Mouse (Mus musculus) hindbrain, embryonic 11.5 days (tissue): ENCODE measurements at regions not wholly inside any gene's neighbourhood (a gene's known extent, or its start where the extent isn't known, plus 50 kb on each side); places are given as distances from the start of the nearest gene placed in this dataset.

ENCODE experiments used
- ATAC-seq: fragments of 200-750 bp; cut with Nextera tagmentation; 2 replicates; pipeline ENCODE4 v1.8.0; 2017; ENCODE audit warnings: mild to moderate bottlenecking, moderate TSS enrichment, moderate library complexity; ENCODE audit not compliant: low FRiP score
- DNase-seq: peaks from one replicate; pipeline ENCODE4 v3.0.0-alpha.2; 2015; ENCODE audit warnings: low spot score
- H3K27ac ChIP-seq: fragments of 300-500 bp; sonication (generic); 2 replicates; pipeline ENCODE4 v1.5.1; 2014; ENCODE audit warnings: mild to moderate bottlenecking, low read depth, low read length
- H3K27me3 ChIP-seq: fragments of 300-500 bp; sonication (generic); 2 replicates; pipeline ENCODE4 v1.6.1; 2014; ENCODE audit warnings: mild to moderate bottlenecking, low read length, moderate library complexity, mixed read lengths; ENCODE audit not compliant: control insufficient read depth, insufficient read depth
- H3K36me3 ChIP-seq: fragments of 300-500 bp; sonication (generic); 2 replicates; pipeline ENCODE4 v1.6.1; 2014; ENCODE audit warnings: mild to moderate bottlenecking, low read length, moderate library complexity, mixed read lengths; ENCODE audit not compliant: control insufficient read depth, insufficient read depth
- H3K4me1 ChIP-seq: fragments of 300-500 bp; sonication (generic); replicated peaks from 2 replicates; pipeline ENCODE4 v1.6.1; 2014; ENCODE audit warnings: low read length, mixed read lengths; ENCODE audit not compliant: control insufficient read depth, insufficient read depth
- H3K4me2 ChIP-seq: fragments of 300-500 bp; sonication (generic); replicated peaks from 2 replicates; pipeline ENCODE4 v1.6.1; 2014; ENCODE audit warnings: mild to moderate bottlenecking, low read depth, low read length
- H3K4me3 ChIP-seq: fragments of 300-500 bp; sonication (generic); 2 replicates; pipeline ENCODE4 v1.5.1; 2014; ENCODE audit warnings: low read depth, low read length
- H3K9ac ChIP-seq: fragments of 300-500 bp; sonication (generic); 2 replicates; pipeline ENCODE4 v1.6.1; 2014; ENCODE audit warnings: low read depth, low read length
- H3K9me3 ChIP-seq: fragments of 300-500 bp; sonication (generic); 2 replicates; pipeline ENCODE4 v1.6.1; 2016; ENCODE audit warnings: low read length; ENCODE audit not compliant: control insufficient read depth
- WGBS: fragments of 180-500 bp; shearing (Covaris S2); extraction: QIAGEN DNeasy Blood & Tissue Kit; methylation state at CpG from one replicate; pipeline ENCODE4 v1.1.7; 2014; 5-methylcytosine and 5-hydroxymethylcytosine counted together

DNA sequence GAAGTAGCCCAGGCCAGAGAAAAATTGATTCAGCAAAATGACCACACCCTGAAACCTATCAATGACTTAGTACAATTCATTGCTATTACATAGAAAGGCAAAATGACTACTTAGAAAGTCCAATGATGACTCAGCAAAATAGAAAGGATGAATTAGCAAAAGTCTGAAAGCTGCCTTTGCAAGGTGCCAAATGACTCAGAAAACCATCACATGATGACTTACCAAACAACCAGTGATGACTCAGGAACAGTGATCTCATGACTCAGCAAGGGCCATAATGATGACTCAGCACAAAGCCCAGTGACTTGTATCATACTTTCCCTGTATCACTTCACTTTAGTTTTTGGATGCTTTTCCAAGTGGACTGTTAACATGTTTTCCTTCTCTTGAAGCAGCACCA, 535.6 kb upstream of the Camk1g start:
- Histone ChIP-seq H3K27me3 (no peaks in the 10 kb centered on the region), H3K9ac (no peak overlapping the region), H3K4me2 (no peak overlapping the region), H3K27ac (no peak overlapping the region), H3K9me3 (no peaks in the 10 kb centered on the region), H3K36me3 (no peaks in the 10 kb centered on the region), H3K4me3 (no peak overlapping the region), H3K4me1 (no peaks in the 10 kb centered on the region)
- DNase-seq (no peak), ATAC-seq (no peak)

- Histone ChIP-seq H3K4me2 (no peak overlapping the region), H3K4me3 (no peak overlapping the region), H3K27me3 (no peaks in the 10 kb centered on the region), H3K4me1 (no peaks in the 10 kb centered on the region), H3K27ac (no peak overlapping the region), H3K9me3 (no peaks in the 10 kb centered on the region), H3K36me3 (no peaks in the 10 kb centered on the region), H3K9ac (no peak overlapping the region)
- ATAC-seq (no peak), DNase-seq (no peak)
These were observed 524.0 kb upstream of the Camk1g start for GRCm38 (mm10) chr1:193894072-193894471.

DNA sequence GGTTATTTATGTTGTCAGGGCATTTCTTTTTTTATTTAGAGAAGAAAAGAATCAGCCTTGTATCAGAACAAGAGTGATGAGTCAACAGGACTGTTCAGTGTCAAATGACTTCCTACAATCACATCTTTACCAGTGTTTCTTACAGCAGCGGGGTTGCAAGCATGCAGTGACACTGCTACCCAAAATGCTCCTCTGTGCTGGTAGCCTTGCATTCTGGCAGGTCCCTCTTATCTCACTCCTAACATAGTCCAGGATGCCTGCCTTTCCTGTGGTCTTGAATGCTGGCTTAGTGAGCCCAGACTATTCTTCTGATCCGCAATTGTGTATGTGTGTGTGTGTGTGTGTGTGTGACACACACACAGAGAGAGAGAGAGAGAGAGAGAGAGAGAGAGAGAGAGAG, 506.4 kb upstream of the Camk1g start:
- no peaks in the 10 kb centered on the region for H3K27me3 ChIP-seq
- no peaks in the 10 kb centered on the region for H3K4me1 ChIP-seq
- no peak overlapping the region for H3K27ac ChIP-seq
- no peak overlapping the region for H3K4me3 ChIP-seq
- no peaks in the 10 kb centered on the region for H3K9me3 ChIP-seq
- ATAC-seq (no peak), DNase-seq (no peak)
- H3K36me3 ChIP-seq: no peaks in the 10 kb centered on the region
- no peak overlapping the region for H3K9ac ChIP-seq
- 77% methylated on average over 2 of the region's 2 CpGs for WGBS
- no peak overlapping the region for H3K4me2 ChIP-seq

- Histone ChIP-seq H3K36me3 (no peaks in the 10 kb centered on the region), H3K4me1 (no peaks in the 10 kb centered on the region), H3K4me2 (no peak overlapping the region), H3K9ac (no peak overlapping the region), H3K4me3 (no peak overlapping the region), H3K9me3 (no peaks in the 10 kb centered on the region), H3K27me3 (no peaks in the 10 kb centered on the region), H3K27ac (no peak overlapping the region)
- ATAC-seq (no peak), DNase-seq (no peak)
These were observed 506.0 kb upstream of the Camk1g start for GRCm38 (mm10) chr1:193876121-193876520.

GRCm38 (mm10) chr1:193875287-193875686, 505.2 kb upstream of the Camk1g start:
- no peak for DNase-seq
- Histone ChIP-seq H3K9me3 (no peaks in the 10 kb centered on the region), H3K27me3 (no peaks in the 10 kb centered on the region), H3K27ac (no peak overlapping the region), H3K9ac (no peak overlapping the region), H3K36me3 (no peaks in the 10 kb centered on the region), H3K4me3 (no peak overlapping the region), H3K4me2 (no peak overlapping the region), H3K4me1 (no peaks in the 10 kb centered on the region)
- ATAC-seq: no peak
- 87% methylated on average over 3 of the region's 3 CpGs for WGBS

DNA sequence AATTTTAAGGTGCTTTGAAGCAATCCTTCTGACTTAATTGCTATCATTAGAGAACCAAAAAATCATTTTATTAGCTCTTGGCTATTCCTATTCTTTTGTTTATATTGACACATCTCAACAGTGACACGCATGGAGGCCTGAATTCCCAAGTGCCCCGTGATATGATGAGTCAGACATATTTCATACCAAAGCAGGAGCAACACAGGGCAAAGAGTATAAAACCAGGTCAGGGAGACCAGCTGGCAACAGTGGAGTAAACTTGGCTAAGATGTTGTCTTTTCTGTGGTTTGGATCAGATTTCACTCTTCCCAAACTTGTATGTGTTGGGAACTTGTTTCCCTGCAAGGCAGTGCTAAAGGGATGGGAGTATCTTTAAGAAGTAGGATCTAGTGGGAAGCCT, 500.6 kb upstream of the Camk1g start:
- Histone ChIP-seq H3K4me2 (no peak overlapping the region), H3K9me3 (no peaks in the 10 kb centered on the region), H3K36me3 (no peaks in the 10 kb centered on the region), H3K4me1 (no peaks in the 10 kb centered on the region), H3K27ac (no peak overlapping the region), H3K4me3 (no peak overlapping the region), H3K27me3 (no peaks in the 10 kb centered on the region), H3K9ac (no peak overlapping the region)
- ATAC-seq (no peak), DNase-seq (no peak)
- 86% methylated on average over 2 of the region's 2 CpGs for WGBS

- no peak for ATAC-seq
- Histone ChIP-seq H3K27ac (no peak overlapping the region), H3K36me3 (no peaks in the 10 kb centered on the region)
These were observed 498.7 kb upstream of the Camk1g start for GRCm38 (mm10) chr1:193868639-193869320.

DNA sequence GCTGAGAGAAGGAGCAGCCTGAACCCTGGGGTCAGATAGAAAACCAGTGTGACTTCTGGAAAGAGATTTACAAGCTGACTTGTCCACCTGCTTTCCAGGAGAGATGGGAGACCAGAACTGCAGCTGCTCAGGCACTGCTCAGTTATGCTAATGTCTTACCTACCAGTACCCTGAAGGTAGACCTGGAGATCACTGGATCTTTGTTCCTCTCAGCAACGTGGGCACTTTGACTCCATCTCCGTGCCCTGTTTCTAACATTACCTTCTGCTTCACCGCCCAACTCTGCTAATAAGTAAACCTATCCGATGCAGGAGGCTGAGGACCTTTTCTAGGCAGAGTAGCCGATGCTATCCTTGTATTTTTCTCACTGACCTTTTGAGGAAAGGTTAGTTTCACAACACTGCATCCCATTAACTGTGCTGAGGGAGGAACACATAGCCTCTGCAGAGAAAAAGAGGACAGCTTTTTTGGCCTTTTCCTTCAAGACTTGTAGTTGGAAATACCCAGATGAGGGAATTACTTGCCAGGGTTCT, 490.7 kb upstream of the Camk1g start:
- no peak overlapping the region for H3K27ac ChIP-seq
- no peak overlapping the region for H3K4me2 ChIP-seq
- H3K4me1 ChIP-seq: peaks cover 2% of the 10 kb centered on the region; the same call in 1 of the 2 replicates
- no peaks in the 10 kb centered on the region for H3K27me3 ChIP-seq
- H3K9me3 ChIP-seq: no peaks in the 10 kb centered on the region
- DNase-seq (no peak), ATAC-seq (no peak)
- H3K4me3 ChIP-seq: no peak overlapping the region
- H3K36me3 ChIP-seq: no peaks in the 10 kb centered on the region
- 64% methylated on average over 5 of the region's 5 CpGs for WGBS
- H3K9ac ChIP-seq: no peak overlapping the region

More at GRCm38 (mm10) chr1:193868639-193869320, 498.7 kb upstream of the Camk1g start:
- Histone ChIP-seq H3K9ac (no peak overlapping the region), H3K4me2 (no peak overlapping the region), H3K4me1 (no peaks in the 10 kb centered on the region), H3K9me3 (no peaks in the 10 kb centered on the region), H3K27me3 (no peaks in the 10 kb centered on the region), H3K4me3 (no peak overlapping the region)
- no peak for DNase-seq
- 92% methylated on average over 4 of the region's 4 CpGs for WGBS

- no peak overlapping the region for H3K4me2 ChIP-seq
- 48% methylated on average over 2 of the region's 2 CpGs for WGBS
- H3K27ac ChIP-seq: no peak overlapping the region
- H3K4me1 ChIP-seq: peaks cover 2% of the 10 kb centered on the region; the same call in 1 of the 2 replicates
- no peak for ATAC-seq
- no peaks in the 10 kb centered on the region for H3K27me3 ChIP-seq
- no peak for DNase-seq
- H3K36me3 ChIP-seq: no peaks in the 10 kb centered on the region
- no peak overlapping the region for H3K4me3 ChIP-seq
- no peak overlapping the region for H3K9ac ChIP-seq
- H3K9me3 ChIP-seq: no peaks in the 10 kb centered on the region
These were observed 490.3 kb upstream of the Camk1g start for GRCm38 (mm10) chr1:193860354-193860753.
